Mouse (Mus musculus) T-cell, adult 66 days (primary cell): ENCODE results near the gene Rufy1. TPM values are rescaled to one million over a fixed set of nuclear protein-coding genes. Genes with fewer than 3 reads are reported as not detected.

Experiments
- total RNA-seq, 2 experiments: library from RNA; stranded (reverse); gene quantifications; 3 replicates in 1 of 2; 4 replicates in 1 of 2; pipeline ENCODE4 v1.2.4; 2023

Gene Rufy1
- 10 to 100 TPM; 21.1 to 21.9 TPM for total RNA-seq

DNA sequence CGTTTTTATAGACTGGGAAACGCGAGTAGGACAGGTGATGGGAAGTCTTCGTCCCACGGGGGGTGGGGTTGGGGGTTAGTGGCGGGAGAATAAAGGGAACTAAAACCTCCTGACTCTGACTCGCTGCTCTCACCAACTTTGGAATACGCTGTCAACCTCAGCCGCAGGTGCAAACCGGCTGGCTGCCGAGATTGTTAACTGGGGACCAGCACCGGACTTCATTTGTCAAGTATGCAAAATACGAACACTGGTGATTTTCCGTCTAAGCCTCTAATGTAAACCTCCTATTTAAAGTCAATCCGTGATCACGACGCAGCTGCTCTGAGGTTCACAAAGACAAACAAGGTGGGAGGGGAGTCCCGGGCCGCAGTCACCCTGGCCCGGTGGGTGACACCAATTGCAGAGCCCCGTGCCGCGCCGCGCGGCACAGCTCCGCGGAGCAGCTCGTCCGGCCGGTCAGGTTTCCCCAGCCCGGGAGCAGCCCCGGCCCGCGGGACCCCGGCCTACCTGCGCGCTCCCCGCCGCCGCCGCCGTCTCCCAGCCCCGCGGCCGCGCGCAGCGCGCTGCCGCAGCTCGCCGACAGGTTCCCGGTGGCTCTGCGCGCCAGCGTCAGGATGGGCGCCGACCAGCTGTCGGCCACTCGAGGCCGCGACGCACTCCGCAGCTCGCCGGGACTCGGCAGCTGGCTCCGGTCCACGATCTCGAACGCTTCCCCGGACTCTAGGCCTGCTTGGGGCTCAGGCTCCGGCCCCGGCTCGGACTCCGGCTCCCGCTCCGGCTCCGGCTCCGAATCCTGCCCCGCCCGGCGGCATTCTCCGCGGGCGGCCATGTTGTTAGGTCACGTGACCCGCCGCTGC is at the start of gene Rufy1:
Gene Rufy1, minus strand, starts transcription at position 849 of the 857 bp plus-strand sequence.

DNA sequence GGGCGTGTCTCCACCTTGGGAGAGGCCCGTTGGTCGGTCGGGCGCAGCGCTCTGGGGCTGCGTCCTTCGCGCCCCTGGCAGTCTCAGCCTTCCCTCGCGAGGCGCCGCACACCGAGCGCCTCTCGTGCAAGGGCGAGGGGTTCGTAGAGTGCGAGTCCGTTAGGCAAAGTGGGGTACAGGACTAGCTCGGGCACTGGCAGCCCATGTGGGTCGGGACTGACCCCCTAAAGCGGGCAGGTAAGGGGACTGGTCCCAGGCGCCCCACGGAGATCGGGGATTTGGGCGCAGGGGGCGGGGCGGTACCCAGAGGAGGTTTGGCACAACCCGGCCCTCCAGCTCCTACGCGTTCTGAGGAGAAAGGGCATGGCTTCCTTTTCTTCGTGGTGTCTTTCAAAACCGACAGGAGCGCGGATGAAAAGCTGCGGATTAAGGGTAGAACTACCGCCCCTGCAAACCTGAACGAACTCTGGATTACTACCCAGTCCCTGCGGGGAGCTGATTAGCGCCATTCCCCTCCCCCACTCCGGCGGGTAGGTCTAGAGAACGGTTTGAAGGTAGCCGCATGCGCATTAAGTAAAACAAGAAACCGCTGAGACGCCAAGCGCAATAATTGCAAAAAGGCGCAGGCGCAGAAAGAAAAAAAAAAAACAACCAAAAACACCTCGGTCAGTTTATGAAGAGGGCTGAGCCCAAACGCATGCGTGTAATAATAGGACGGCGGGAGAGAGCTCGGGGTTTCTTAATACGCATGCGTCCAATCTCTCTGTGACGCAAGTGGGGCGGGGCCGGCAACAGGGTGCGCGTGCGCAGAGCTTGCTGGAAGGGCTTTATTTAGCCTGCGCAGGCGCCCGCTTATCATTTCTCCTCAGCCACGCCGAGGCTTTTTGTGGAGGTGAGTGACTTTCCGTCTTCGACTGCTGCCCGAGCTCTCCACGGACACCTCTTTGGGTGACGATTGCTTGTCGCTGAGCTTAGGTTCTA is 53.7 kb downstream of the Rufy1 start, which contains the start of gene Hnrnph1:
Gene Hnrnph1, plus strand, starts transcription at position 80 of the 981 bp plus-strand sequence.

DNA sequence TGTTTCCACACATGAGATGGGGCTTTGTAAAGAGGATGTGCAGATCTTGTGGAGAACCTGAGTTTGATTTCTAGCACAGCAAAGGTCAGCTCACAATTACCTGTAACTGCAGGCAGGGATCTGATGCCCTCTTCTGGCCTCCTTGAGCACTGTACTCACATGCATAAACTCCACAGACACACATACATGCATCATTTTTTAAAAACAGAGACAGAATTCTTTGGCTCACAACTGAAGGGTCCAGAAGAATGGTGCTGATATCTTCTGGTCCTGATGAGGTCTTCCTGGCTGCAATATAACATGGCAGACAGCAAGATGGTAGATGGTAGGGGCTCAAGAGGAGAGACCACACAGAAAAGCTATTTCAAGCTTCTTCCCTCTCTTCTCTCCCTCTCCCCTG is 76.8 kb downstream of the Rufy1 start, which contains the start of gene Cby3:
Gene Cby3, plus strand, starts transcription at position 301 of the 400 bp plus-strand sequence.

Other genes starting within 250 kb of the Rufy1 start
- 100 to 1,000 TPM; 403 to 404 TPM for gene Sqstm1, start 220.3 kb downstream of the Rufy1 start, total RNA-seq
- 10 to 100 TPM; 10.4 to 14.6 TPM for gene Mgat4b, start 220.2 kb downstream of the Rufy1 start, total RNA-seq
- not detected for gene Ltc4s, start 192.5 kb downstream of the Rufy1 start, total RNA-seq
- gene Maml1, start 138.8 kb downstream of the Rufy1 start, total RNA-seq, result 10 to 100 TPM; 42.7 to 44.5 TPM
- 100 to 1,000 TPM; 170 to 196 TPM for gene Canx, start 105.5 kb downstream of the Rufy1 start, total RNA-seq
- gene Cby3, start 76.7 kb downstream of the Rufy1 start, total RNA-seq, result not detected
- gene Hnrnph1, start 54.1 kb downstream of the Rufy1 start, total RNA-seq, result 1,000 to 10,000 TPM in 1 of 2 experiments, 100 to 1,000 TPM in 1; 983 to 1,083 TPM
- under 1 TPM in 1 of 2 experiments, not detected in 1; 0.06 TPM for gene Adamts2, start 171.0 kb upstream of the Rufy1 start, total RNA-seq